Mouse (Mus musculus): ENCODE results near the gene Wdr63.
A peak's percentile ranks its signal among the peaks of the same experiment; 100 is the strongest.

Wdr63 gene

GRCm38 (mm10) chr3:146122125-146122420 lies 14.1 kb upstream of the Wdr63 start:
- DNase-seq (ENCODE audit: low spot score): no peak

DNA sequence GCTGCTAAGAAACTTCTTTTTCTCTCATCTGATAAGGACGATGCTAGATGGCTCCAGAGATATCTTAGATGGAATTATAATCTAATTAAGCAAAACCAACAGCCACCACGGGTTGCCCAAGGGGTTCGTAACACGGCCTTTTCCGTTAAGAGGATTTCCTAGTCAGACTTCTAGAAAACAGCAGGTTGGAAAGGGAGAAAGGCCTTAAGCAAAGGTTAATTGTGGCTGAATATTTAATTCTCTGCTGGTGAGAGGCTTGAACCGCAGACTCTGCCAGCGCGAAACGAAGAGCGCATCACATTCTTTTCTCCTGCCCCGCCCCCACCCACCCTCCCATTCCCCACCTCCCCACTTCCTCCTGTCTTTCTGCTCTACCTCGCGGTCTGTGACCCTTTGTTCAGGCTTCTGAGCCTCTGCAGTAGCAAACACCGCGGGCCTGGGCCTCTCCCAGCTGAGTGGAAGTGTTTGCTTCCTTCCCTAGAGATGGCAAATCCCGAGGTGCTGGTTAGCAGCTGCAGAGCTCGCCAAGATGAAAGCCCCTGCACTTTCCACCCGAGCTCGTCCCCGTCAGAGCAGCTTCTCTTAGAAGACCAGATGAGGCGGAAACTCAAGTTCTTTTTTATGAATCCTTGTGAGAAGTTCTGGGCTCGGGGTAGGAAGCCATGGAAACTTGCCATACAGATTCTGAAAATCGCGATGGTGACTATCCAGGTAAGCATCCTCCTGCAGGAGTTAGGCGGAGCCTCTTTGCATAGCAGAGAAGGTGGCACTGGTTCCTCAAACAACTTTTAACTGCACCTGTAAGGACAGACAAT lies 13.6 kb upstream of the Wdr63 start:
- peak; percentile 72 for DNase-seq (ENCODE audit: low spot score)

DNA sequence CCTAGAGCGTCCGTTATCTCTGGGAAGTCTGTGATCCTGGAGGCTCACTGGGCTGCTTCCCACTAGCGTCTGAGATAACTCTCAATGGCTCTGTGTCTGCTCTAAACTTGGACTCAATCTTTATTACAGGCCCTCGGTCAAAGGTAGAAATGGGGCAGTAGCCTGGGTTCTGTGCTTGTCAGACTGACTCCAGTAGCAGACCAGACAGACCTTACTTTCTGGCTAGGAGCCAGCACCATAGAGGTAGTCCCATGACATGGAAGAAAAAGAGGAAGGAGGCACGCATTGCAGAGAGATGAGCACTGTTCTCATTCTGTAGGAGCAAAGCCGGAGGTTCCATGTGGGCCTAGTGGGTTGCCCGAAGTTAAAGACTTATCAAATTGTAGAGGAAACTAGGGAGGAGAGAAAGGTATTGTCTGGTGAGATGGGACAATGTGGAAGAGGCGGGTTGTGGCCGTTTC lies 10.1 kb upstream of the Wdr63 start:
- no peak for DNase-seq (ENCODE audit: low spot score)

GRCm38 (mm10) chr3:146117258-146117996 lies 9.5 kb upstream of the Wdr63 start, which contains the start of gene Mcoln3:
Gene Mcoln3, plus strand, starts transcription at chr3:146117450.
- DNase-seq (ENCODE audit: low spot score): peak; percentile 15

DNA sequence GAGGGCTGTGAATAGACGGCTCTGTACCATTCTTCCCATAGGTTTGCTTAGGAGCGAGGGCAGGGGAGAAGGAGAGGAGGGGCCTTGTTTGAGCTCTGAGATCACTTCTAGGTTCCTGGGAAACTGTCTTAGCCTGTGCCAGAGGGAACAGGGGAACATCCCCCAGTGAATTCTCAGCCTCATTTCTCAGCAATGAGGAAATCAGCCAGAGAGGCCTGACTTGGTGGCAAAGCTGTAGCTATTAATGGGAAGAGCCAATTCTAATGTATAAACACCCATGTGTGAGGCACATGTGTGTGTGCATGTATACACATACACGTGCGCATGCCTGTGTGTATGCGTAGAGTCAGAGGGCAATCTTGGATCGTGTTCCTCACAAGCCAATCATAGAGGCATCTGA lies 3.0 kb upstream of the Wdr63 start:
- DNase-seq (ENCODE audit: low spot score): no peak

- DNase-seq (ENCODE audit: low spot score): no peak
These were observed 2.4 kb upstream of the Wdr63 start for GRCm38 (mm10) chr3:146110358-146110757.

- no peak for DNase-seq (ENCODE audit: low spot score)
These were observed 1.0 kb upstream of the Wdr63 start for GRCm38 (mm10) chr3:146108945-146109344.

DNA sequence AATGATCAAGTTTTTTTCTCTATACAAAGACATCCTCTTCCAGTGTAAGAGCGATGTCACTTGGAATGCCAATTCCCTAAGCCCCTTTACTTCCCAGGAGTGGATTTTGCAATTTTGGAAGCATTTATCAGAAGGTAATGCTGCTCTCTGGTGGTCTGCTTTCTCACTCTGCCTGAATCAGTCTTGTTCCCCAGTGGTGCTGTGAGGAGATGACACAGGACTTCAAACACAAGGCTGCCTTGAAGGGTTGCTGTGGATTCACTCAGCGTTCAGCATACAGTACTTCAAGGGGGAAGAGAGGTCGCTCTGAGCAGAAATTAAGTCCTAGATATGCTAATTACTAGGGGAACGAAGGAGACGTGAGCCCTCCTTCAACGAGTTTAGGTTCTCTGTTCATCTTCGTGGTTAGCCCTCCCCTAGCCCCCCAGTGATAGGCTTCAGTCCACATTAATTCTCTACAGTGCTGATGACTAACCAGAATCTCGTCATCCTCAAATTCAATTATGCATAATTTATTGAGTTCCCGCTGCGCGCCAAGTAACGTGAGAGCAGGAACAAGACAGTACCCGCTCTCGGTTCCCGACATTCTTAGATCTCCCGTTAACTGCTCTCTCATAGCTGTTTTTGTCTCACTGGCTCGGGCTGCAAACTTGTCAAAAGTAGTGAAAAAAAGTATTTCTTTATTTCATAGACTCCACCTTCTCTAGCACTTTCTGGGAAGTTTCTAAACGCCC lies 647 bp downstream of the Wdr63 start:
- peak; percentile 75 for DNase-seq (ENCODE audit: low spot score)

DNA sequence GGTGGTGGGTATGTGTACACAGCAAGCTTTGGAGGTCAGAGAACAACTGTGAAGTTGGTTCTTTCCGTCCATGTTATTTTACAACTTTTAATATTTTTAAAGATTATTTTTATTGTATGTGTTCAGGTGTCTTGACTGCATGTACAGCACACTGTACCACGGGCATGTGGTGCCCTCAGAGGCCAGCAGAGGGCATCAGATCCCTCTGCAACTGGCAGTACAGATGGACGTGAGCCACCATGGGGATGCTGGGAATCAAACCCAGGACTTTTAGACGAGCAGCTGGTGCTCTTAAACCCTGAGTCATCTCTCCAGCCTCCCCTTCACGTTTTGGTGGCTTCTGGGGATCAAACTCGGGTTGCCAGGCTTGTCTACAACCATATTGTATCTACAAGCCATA lies 5.9 kb downstream of the Wdr63 start:
- no peak for DNase-seq (ENCODE audit: low spot score)

DNA sequence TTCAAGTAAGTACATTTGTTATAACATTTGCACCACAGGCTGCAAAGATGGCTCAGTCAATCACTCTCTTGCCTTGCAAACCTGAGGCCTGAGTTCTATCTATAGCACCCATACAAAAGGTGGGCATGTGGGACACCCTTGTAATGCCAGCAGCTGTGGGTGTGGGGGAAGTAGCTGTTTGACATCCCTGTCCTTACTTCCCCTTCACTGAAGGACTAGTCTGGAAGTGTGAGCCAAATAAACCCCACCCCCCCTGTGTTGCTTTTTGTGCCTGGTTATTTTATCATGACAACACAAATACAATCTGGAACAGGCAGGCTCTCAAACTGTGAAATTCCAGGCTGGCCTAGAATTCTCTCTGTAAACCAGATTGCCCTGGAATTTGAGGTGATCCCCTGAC lies 8.0 kb downstream of the Wdr63 start:
- no peak for DNase-seq (ENCODE audit: low spot score)

DNA sequence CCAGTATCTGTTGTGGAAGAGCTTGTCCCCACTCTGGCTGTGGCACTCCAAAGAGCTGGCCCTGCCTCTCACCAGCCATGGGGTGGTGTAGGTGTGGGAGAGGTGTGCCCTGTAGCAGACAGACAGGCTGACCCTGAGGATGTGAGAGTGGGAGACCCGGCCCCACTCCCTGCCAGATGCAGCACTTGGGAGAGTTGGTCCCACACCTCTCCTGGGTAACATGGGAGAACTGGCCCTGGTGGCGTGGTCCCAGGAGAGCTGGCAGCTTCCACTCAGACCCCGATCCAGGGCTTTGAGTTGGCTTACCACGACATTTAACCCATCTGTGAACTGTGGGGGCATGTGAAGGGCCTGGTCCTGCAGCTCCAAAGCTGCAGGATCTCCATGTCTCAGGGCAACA lies 10.1 kb downstream of the Wdr63 start:
- DNase-seq (ENCODE audit: low spot score): no peak

DNA sequence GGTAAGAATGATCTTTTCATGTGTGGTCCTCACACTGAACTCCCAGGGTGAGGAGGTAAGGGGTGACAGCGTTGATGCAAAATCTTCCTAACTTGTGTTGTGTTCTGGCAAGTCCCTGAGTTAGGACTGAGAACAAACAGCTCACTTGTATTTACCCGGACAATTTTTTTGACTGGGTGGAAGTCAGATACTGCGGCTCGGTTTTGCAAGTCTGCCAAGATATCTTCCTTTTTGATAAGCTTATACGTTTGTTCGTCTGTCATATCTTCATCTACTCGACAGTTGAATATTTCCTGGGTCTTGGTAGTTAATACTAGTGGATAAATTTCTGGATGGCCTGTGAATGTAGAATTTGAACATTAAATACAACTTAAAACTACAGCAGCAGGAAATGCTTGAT lies 10.9 kb downstream of the Wdr63 start:
- DNase-seq (ENCODE audit: low spot score): no peak

GRCm38 (mm10) chr3:146095066-146095465 lies 12.9 kb downstream of the Wdr63 start:
- DNase-seq (ENCODE audit: low spot score): no peak

DNA sequence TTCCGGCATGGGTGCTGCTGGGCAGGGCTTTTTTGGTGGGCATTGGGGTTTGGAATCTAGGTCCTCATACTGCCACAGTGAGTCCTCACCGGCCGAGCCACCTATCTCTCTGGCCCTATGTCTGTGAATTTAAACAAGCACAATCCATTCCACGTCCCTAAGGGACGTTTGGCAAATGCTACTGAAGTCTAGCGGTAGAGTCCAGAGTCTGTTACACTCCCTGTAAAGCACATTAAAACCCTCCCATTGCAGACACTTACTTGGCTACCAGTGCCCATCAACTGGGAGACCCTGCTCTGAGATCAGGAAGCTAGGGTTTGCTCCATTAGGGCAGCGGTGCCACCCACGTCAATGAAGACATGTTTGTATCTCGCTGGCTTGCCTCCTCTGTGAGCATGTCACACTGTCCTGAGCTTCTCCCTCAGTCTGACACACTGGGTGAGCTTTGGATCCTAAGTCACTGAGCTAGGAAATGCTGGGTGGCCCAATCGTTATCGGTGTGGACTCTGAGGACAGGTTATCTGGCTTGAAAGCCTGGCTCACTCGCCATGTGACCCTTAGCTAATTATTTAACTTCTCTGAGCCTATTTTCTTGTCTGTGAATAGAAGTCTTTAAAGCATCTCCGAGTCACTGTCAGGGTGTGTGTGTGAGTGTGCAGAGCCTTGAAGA lies 16.8 kb downstream of the Wdr63 start:
- no peak for DNase-seq (ENCODE audit: low spot score)

- no peak for DNase-seq (ENCODE audit: low spot score)
These were observed 27.7 kb downstream of the Wdr63 start for GRCm38 (mm10) chr3:146080241-146080640.

DNA sequence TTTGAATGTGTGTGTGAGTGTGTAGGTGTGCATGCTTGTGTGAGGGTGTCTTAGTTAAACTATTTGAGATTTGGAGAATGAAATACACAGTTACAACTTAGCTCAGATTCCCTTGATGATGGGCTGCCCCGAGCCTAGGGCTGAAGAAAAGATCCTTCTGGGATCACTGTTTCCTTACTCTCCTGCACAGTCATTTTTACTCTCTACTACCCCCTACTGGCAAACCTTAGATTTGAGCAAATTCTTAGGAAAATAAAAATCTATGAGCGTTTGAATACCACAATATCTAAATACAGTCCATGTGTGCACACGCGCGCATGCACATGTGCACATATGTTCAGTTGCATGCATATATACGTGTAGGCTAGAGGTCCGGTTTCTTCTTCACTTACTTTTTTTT lies 35.1 kb downstream of the Wdr63 start:
- peak; percentile 71 for DNase-seq (ENCODE audit: low spot score)

DNA sequence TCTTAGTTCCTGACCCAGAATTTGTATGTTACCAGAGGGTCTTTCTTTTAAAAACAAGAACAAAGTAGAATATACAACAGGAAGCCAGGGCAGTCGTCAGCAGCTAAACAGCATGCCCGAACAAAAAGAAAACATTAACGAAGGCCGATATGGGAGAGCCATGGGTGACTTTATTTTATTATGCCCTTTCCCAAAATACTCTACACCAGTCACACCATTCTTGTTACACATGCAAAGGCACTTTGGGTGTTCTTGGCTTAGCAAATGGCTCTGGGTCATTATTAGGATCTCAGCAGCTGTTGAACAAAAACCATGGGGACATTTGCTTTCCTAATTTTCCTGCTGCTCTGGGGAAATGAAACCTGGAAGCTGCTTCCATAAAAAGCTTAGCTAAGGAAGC lies 38.7 kb downstream of the Wdr63 start:
- DNase-seq (ENCODE audit: low spot score): no peak

- no peak for DNase-seq (ENCODE audit: low spot score)
These were observed 44.8 kb downstream of the Wdr63 start for GRCm38 (mm10) chr3:146063146-146063545.

- no peak for DNase-seq (ENCODE audit: low spot score)
These were observed 48.5 kb downstream of the Wdr63 start for GRCm38 (mm10) chr3:146059356-146059926.

- peak; percentile 82 for DNase-seq (ENCODE audit: low spot score)
These were observed 49.7 kb downstream of the Wdr63 start for GRCm38 (mm10) chr3:146058263-146058662.

- no peak for DNase-seq (ENCODE audit: low spot score)
These were observed 50.8 kb downstream of the Wdr63 start for GRCm38 (mm10) chr3:146057131-146057530.

- no peak for DNase-seq (ENCODE audit: low spot score)
These were observed 54.1 kb downstream of the Wdr63 start for GRCm38 (mm10) chr3:146053873-146054272.

Data from embryo, embryonic 10.5 days (tissue).